Mouse (Mus musculus) kidney, embryonic 14.5 days (tissue): ENCODE measurements around the gene Gmeb1. TPM values are rescaled to one million over a fixed set of nuclear protein-coding genes. Genes with fewer than 3 reads are reported as not detected.

ENCODE experiments used
- ATAC-seq: fragments of 200-750 bp; cut with Nextera tagmentation; 2 replicates; pipeline ENCODE4 v1.8.0; 2017; ENCODE audit warnings: moderate number of reproducible peaks, mild to moderate bottlenecking, moderate TSS enrichment, moderate library complexity; ENCODE audit not compliant: low FRiP score, low TSS enrichment
- H3K27ac ChIP-seq: fragments of 300-500 bp; sonication (generic); 2 replicates; pipeline ENCODE4 v1.5.1; 2014; ENCODE audit warnings: low read depth, mild to moderate bottlenecking, low read length, moderate library complexity, mixed read lengths
- H3K27me3 ChIP-seq: fragments of 300-500 bp; sonication (generic); 2 replicates; pipeline ENCODE4 v1.6.1; 2014; ENCODE audit warnings: mild to moderate bottlenecking, low read length; ENCODE audit not compliant: control insufficient read depth, insufficient read depth
- H3K36me3 ChIP-seq: fragments of 300-500 bp; sonication (generic); 2 replicates; pipeline ENCODE4 v1.6.1; 2014; ENCODE audit warnings: low read length, mixed read lengths; ENCODE audit not compliant: control insufficient read depth, insufficient read depth
- H3K4me1 ChIP-seq: fragments of 300-500 bp; sonication (generic); 2 replicates; pipeline ENCODE4 v1.6.1; 2014; ENCODE audit warnings: low read length, mixed read lengths; ENCODE audit not compliant: control insufficient read depth, insufficient read depth
- H3K4me2 ChIP-seq: fragments of 300-500 bp; sonication (generic); replicated peaks from 2 replicates; pipeline ENCODE4 v1.6.1; 2014; ENCODE audit warnings: low read depth, mild to moderate bottlenecking, low read length
- H3K4me3 ChIP-seq: fragments of 300-500 bp; sonication (generic); 2 replicates; pipeline ENCODE4 v1.5.1; 2014; ENCODE audit warnings: mild to moderate bottlenecking, low read length
- H3K9ac ChIP-seq: fragments of 300-500 bp; sonication (generic); 2 replicates; pipeline ENCODE4 v1.6.1; 2014; ENCODE audit warnings: low read depth, mild to moderate bottlenecking, low read length, moderate library complexity
- H3K9me3 ChIP-seq: fragments of 300-500 bp; sonication (generic); 2 replicates; pipeline ENCODE4 v1.6.1; 2016; ENCODE audit warnings: low read length; ENCODE audit not compliant: control insufficient read depth
- WGBS: fragments of 180-500 bp; shearing (Covaris S2); extraction: QIAGEN DNeasy Blood & Tissue Kit; methylation state at CpG from one replicate; pipeline ENCODE4 v1.1.7; 2014; 5-methylcytosine and 5-hydroxymethylcytosine counted together
- polyA plus RNA-seq: library from polyadenylated mRNA; unstranded; fragments of >200 nt; fragmentation: Nextera tagmentation; extraction: Ambion mirVana; gene quantifications from 2 replicates; pipeline ENCODE4 v1.2.1, GENCODE M21; 2014

Gmeb1 gene
- polyA plus RNA-seq, 1 experiment from 2014 or later = 41.0 TPM

DNA sequence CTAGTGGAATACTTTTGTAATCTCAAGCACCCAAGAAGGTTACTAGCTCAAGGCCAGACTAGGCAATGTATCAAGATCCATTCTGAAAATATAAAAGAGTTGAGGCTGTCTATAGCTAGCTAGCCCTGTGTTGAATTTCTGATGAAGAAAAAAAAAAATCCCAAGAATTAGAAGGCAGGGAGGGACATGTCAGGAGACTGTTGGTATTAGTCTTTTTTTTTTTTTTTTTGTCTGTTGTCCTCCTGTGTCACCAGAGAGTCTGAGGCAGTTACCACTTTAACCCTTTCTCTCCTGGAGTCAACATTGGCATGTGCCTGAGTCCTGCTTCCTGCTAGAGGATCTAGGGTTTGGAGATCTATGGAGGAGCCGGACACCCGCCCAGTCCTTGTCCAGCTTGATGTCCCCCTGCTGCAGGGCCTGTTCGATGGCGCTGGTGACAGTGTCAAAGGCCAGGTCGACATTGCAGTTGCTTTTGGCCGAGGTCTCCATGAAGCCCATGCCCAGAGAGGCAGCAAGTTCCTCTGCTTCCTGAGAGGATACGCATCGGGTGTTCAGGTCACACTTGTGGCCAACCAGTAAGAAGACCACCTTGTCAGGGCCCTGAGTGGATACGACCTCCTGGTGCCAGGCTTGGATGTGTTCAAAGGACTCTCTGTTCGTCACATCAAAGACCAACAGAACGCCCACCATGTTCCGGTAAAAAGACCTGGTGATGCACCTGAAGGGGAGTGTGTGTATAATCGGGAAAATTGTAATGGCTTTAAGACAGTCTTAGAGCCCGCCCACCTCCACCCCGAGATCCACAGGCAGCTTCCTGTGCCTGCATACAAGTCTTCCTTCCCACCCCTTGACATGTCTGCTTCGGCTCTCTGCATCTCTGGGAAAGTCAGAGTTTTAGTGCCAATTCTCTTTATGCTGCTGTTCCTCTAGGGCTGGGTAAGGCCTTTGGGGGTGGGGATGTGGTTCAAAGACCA is 40.9 kb upstream of the Gmeb1 start:
- 51% methylated on average over 16 of the region's 16 CpGs for WGBS
- H3K4me3 ChIP-seq = peak overlapping the region; percentile 48
- no peaks in the 10 kb centered on the region for H3K27me3 ChIP-seq
- peak overlapping the region; percentile 67 for H3K4me2 ChIP-seq
- ATAC-seq = no peak
- H3K9ac ChIP-seq = peak overlapping the region; percentile 62
- H3K4me1 ChIP-seq = peaks cover 4% of the 10 kb centered on the region; the same call in 1 of the 2 replicates
- no peak overlapping the region; the same call in 1 of the 2 replicates for H3K27ac ChIP-seq
- H3K9me3 ChIP-seq = no peaks in the 10 kb centered on the region
- no peaks in the 10 kb centered on the region for H3K36me3 ChIP-seq

- Histone ChIP-seq H3K4me1 (peaks cover 4% of the 10 kb centered on the region; the same call in 1 of the 2 replicates), H3K9ac (no peak overlapping the region), H3K36me3 (no peaks in the 10 kb centered on the region), H3K4me3 (no peak overlapping the region), H3K27ac (no peak overlapping the region), H3K9me3 (no peaks in the 10 kb centered on the region), H3K27me3 (no peaks in the 10 kb centered on the region), H3K4me2 (no peak overlapping the region)
- no peak for ATAC-seq
- 91% methylated on average over 6 of the region's 6 CpGs for WGBS
Observed at GRCm38 (mm10) chr4:132301486-132301885, 40.1 kb upstream of the Gmeb1 start.

- WGBS = 92% methylated on average over 1 of the region's 1 CpGs
- Histone ChIP-seq H3K36me3 (no peaks in the 10 kb centered on the region), H3K4me2 (no peak overlapping the region), H3K9ac (no peak overlapping the region), H3K4me3 (no peak overlapping the region), H3K27me3 (no peaks in the 10 kb centered on the region), H3K9me3 (no peaks in the 10 kb centered on the region), H3K27ac (no peak overlapping the region), H3K4me1 (peaks cover 4% of the 10 kb centered on the region; the same call in 1 of the 2 replicates)
- no peak for ATAC-seq
Observed at GRCm38 (mm10) chr4:132299849-132300248, 38.4 kb upstream of the Gmeb1 start.

DNA sequence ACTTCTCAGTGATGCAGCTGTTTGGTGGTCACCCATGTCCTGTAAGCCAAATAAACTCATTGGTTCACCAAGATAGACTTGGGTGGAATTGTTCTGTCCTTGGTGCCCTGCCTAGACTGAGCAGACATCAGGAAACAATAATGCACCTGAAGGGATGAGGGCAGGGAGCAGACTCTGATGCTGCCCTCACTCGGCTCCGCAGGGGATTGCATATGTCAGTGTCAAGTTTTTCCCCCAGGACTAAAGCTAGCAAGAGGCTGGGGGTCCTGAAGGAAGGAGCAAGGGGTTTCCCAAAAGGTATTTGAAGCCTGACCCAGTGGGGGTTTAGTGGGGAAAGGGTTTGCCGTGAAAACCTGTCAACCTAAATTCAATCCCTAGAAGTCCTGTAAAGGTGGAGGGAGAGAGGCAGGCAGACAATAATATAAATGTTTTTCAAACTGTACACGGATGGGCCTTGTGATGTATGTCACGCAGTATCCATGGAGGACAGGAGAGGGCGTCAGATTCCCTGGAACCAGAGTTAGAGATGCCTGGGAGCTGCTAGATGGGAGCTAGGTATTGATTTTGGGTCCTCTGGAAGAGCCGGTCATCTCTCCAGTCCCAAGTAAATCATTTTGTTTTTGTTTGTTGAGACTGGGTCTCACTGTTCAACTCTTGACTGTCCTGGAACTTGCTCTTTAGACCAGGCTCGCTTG is 34.4 kb upstream of the Gmeb1 start:
- no peak for ATAC-seq
- Histone ChIP-seq H3K27ac (no peak overlapping the region), H3K4me2 (no peak overlapping the region), H3K4me3 (no peak overlapping the region), H3K9me3 (peaks cover 3% of the 10 kb centered on the region; the same call in 1 of the 2 replicates), H3K9ac (no peak overlapping the region), H3K27me3 (no peaks in the 10 kb centered on the region), H3K36me3 (peaks cover 15% of the 10 kb centered on the region), H3K4me1 (no peaks in the 10 kb centered on the region)
- WGBS = 51% methylated on average over 8 of the region's 8 CpGs

DNA sequence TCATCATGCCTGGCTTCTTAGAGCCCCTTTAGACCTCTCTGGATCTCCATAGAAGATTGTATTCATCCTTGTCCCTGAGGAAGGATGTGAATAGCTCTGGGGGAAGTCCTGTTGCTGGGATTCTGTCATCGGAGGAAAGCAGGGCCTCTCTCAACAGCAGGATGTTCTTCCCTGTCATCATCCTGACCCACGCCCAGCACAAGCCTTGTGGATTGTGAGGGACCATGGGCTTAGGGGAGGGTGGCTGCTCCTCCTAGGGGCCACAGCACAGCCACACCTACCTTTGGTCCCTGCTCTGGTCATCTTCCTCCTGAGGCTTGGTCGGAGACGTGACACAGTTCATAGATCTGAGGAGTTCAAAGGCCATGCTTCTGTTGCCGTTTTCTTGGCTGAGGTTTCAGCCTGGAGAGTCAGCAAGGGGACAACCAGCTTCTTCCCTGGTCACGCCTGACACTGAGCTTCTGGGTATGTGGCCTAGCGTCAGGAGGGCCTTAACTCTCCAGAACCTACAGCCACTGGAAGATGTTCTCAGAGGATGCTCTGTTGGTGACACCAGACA is 32.4 kb upstream of the Gmeb1 start:
- Histone ChIP-seq H3K27ac (no peak overlapping the region), H3K4me3 (no peak overlapping the region), H3K27me3 (no peaks in the 10 kb centered on the region), H3K9ac (no peak overlapping the region), H3K36me3 (peaks cover 21% of the 10 kb centered on the region), H3K4me1 (no peaks in the 10 kb centered on the region), H3K4me2 (no peak overlapping the region), H3K9me3 (peaks cover 3% of the 10 kb centered on the region; the same call in 1 of the 2 replicates)
- no peak for ATAC-seq
- WGBS = 65% methylated on average over 7 of the region's 7 CpGs

DNA sequence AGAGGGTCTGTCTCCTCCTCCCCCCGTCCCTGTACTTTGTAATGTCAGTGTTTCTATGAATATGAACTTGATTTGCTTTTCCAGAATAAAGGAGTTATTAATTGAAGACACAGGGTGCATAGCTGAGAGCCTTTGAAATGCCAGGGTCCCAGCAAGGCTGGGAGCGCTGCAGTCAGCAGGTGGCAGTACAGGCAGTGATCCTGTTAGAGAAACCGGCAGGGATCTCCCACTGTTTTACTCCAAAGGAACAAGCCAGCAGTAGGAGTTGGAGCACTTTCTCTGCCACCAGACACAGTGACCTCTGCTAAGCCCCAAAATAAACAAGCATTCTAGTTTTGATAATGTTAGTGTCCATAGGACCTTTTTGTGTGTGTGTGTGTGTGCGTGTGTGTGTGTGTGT is 31.6 kb upstream of the Gmeb1 start:
- no peak overlapping the region for H3K4me2 ChIP-seq
- no peaks in the 10 kb centered on the region for H3K27me3 ChIP-seq
- H3K4me3 ChIP-seq = no peak overlapping the region
- H3K27ac ChIP-seq = no peak overlapping the region
- H3K9me3 ChIP-seq = peaks cover 3% of the 10 kb centered on the region; the same call in 1 of the 2 replicates
- no peaks in the 10 kb centered on the region for H3K4me1 ChIP-seq
- peaks cover 21% of the 10 kb centered on the region for H3K36me3 ChIP-seq
- WGBS = 44% methylated on average over 4 of the region's 4 CpGs
- ATAC-seq = no peak
- no peak overlapping the region for H3K9ac ChIP-seq

GRCm38 (mm10) chr4:132291624-132292335 is 30.4 kb upstream of the Gmeb1 start:
- ATAC-seq = no peak
- Histone ChIP-seq H3K27me3 (no peaks in the 10 kb centered on the region), H3K36me3 (peaks cover 21% of the 10 kb centered on the region), H3K9me3 (peaks cover 3% of the 10 kb centered on the region; the same call in 1 of the 2 replicates), H3K4me1 (no peaks in the 10 kb centered on the region), H3K4me2 (no peak overlapping the region), H3K4me3 (no peak overlapping the region), H3K27ac (no peak overlapping the region), H3K9ac (no peak overlapping the region)
- WGBS = 86% methylated on average over 12 of the region's 12 CpGs

DNA sequence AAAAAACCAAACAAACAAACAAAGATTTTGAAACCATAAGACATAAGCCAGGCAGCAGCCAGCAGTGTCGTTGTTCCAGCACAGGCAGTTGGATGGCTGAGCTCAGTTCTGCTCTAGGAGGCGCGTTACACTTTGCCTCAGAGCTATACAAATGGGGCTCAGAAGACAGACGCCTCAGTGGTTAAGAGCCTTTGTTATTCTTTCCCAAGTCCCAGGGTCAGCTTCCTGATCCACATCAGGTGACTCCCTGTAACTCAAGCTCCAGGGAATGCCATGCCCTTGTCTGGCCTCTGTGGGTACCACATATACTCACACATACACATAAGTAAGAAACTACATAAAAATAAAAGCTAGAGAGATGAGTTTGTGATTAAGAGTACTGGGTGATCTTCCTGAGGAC is 29.7 kb upstream of the Gmeb1 start:
- 82% methylated on average over 4 of the region's 4 CpGs for WGBS
- Histone ChIP-seq H3K27me3 (no peaks in the 10 kb centered on the region), H3K36me3 (peaks cover 26% of the 10 kb centered on the region)

More for the DNA sequence above, 29.7 kb upstream of the Gmeb1 start:
- H3K4me2 ChIP-seq = no peak overlapping the region
- H3K4me1 ChIP-seq = no peaks in the 10 kb centered on the region
- H3K9me3 ChIP-seq = peaks cover 3% of the 10 kb centered on the region; the same call in 1 of the 2 replicates
- no peak overlapping the region for H3K9ac ChIP-seq
- no peak overlapping the region for H3K27ac ChIP-seq
- ATAC-seq = no peak
- no peak overlapping the region for H3K4me3 ChIP-seq
